Mouse (Mus musculus): ENCODE data around the gene Pdp2. TPM values are rescaled to one million over a fixed set of nuclear protein-coding genes. Genes with fewer than 3 reads are reported as not detected.

Pdp2 gene
- total RNA-seq, 2 experiments from 2014 or later, result 4.0 to 4.6 TPM

GRCm38 (mm10) chr8:104602468-104603244, 11.4 kb downstream of the Pdp2 start:
- peak; percentile 86 for DNase-seq
- peak overlapping the region; percentile 49 for H3K4me3 ChIP-seq
- H3K27ac ChIP-seq, result peak overlapping the region; percentile 69
- TF ChIP-seq CTCF (IDR thresholded peaks at IDR 0.05), result peak; percentile 99
- intact Hi-C loops (cut with DNase I), result loop anchor here (1.0 to 2.0 kb wide), 2 partner anchors 42 to 52 kb away; no protein-coding TSS in a partner anchor

- H3K27ac ChIP-seq, result peak overlapping the region; percentile 69
- intact Hi-C loops (cut with DNase I), result loop anchor here (2.0 kb wide), 1 partner anchor 52 kb away; no protein-coding TSS in a partner anchor
- peak overlapping the region; percentile 49 for H3K4me3 ChIP-seq
- DNase-seq, result no peak
- no peak for TF ChIP-seq CTCF (IDR thresholded peaks at IDR 0.05)
Measured at GRCm38 (mm10) chr8:104603245-104603593, 12.0 kb downstream of the Pdp2 start.

DNA sequence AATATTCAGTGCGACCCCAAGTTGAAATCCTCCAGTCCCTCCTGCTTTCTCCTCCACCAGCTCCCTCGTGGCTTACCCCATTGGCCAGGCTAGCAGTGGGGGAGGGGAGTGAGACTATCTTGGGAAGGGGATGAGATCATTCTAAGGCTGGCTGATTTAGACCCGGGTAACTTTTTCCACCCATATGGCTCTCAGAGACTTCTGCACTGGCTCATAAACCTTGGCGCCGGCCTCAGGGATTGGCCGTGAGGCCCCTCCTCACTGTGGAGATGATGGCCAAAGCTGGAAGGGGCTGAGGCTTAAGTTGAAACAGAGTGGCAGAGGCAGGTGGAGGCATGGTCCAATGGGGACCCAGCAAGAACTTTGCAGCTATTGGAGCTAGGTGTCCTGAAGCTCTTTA, 15.1 kb downstream of the Pdp2 start:
- no peak for TF ChIP-seq CTCF (IDR thresholded peaks at IDR 0.05)
- Histone ChIP-seq H3K4me3 (no peak overlapping the region), H3K27ac (peak overlapping the region; percentile 36)
- DNase-seq, result peak; percentile 56
- intact Hi-C loops (cut with DNase I), result no loop called here

GRCm38 (mm10) chr8:104607944-104608343, 16.7 kb downstream of the Pdp2 start:
- intact Hi-C loops (cut with DNase I), result no loop called here
- peak; percentile 94 for DNase-seq
- H3K4me3 ChIP-seq, result no peak overlapping the region
- TF ChIP-seq CTCF (IDR thresholded peaks at IDR 0.05), result peak; percentile 10; the same call in 1 of the 2 replicates
- H3K27ac ChIP-seq, result peak overlapping the region; percentile 68

GRCm38 (mm10) chr8:104609222-104609621, 18.0 kb downstream of the Pdp2 start:
- DNase-seq, result peak; percentile 87

GRCm38 (mm10) chr8:104610185-104610766, 19.0 kb downstream of the Pdp2 start:
- no peak for TF ChIP-seq CTCF (IDR thresholded peaks at IDR 0.05)
- DNase-seq, result peak; percentile 56
- no peak overlapping the region for H3K4me3 ChIP-seq
- H3K27ac ChIP-seq, result peak overlapping the region; percentile 68
- intact Hi-C loops (cut with DNase I), result no loop called here

More at GRCm38 (mm10) chr8:104609222-104609621, 18.0 kb downstream of the Pdp2 start:
- no peak overlapping the region for H3K4me3 ChIP-seq
- peak overlapping the region; percentile 68 for H3K27ac ChIP-seq
- intact Hi-C loops (cut with DNase I), result no loop called here
- TF ChIP-seq CTCF (IDR thresholded peaks at IDR 0.05), result no peak

DNA sequence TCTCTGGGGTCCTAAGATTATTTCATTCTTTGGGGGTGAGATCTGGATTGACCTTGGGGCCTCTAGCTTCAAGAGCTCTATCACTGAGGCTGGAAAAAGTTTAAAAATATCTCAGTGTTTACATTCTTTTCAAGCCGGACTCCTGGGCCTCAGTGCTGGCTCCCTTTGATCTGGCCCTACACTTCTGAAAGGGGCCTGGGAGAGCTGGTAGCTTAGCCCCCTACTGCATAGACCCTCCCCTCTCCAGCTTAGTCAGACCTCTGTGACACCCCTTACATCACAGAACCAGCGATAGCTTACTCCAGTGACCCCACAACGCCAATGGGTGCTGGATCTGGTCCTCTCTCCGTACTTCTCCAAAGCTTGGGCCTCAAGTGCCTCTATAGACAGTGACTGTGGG, 20.4 kb downstream of the Pdp2 start:
- intact Hi-C loops (cut with DNase I), result no loop called here
- DNase-seq, result no peak
- Histone ChIP-seq H3K4me3 (no peak overlapping the region), H3K27ac (peak overlapping the region; percentile 68)
- TF ChIP-seq CTCF (IDR thresholded peaks at IDR 0.05), result no peak

DNA sequence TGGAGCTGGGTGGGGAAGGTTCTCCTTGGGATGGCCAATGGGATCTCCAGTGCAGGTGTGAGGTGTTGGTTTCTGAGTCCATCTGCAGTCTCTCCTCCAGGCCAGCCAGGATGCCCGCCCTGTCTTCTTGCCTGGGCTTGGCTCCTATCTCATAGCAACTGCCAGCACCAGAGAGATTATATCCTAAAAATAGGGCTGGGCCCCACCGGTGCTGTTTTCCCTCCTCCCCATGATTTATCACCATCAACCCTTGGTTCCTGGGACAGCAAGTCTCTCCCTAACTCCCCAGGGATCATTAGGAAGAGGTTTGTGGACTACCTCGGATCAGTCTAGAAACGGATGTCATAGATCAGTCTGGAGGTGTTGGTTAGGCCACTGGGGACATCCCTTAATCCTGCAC, 21.9 kb downstream of the Pdp2 start:
- no peak overlapping the region for H3K4me3 ChIP-seq
- intact Hi-C loops (cut with DNase I), result no loop called here
- H3K27ac ChIP-seq, result peak overlapping the region; percentile 51
- DNase-seq, result peak; percentile 65
- no peak for TF ChIP-seq CTCF (IDR thresholded peaks at IDR 0.05)

- DNase-seq, result no peak
- H3K4me3 ChIP-seq, result no peak overlapping the region
- no peak for TF ChIP-seq CTCF (IDR thresholded peaks at IDR 0.05)
- H3K27ac ChIP-seq, result no peak overlapping the region
- intact Hi-C loops (cut with DNase I), result no loop called here
Measured at GRCm38 (mm10) chr8:104620765-104621164, 29.5 kb downstream of the Pdp2 start.

GRCm38 (mm10) chr8:104624161-104624560, 32.9 kb downstream of the Pdp2 start, which contains the start of gene Cdh16:
Gene Cdh16, minus strand, starts transcription at chr8:104624396.
- no peak for DNase-seq
- intact Hi-C loops (cut with DNase I), result no loop called here
- no peak within 1 kb of the TSS for H3K4me3 ChIP-seq
- no peak within 1 kb of the TSS for H3K27ac ChIP-seq
- no peak for TF ChIP-seq CTCF (IDR thresholded peaks at IDR 0.05)

DNA sequence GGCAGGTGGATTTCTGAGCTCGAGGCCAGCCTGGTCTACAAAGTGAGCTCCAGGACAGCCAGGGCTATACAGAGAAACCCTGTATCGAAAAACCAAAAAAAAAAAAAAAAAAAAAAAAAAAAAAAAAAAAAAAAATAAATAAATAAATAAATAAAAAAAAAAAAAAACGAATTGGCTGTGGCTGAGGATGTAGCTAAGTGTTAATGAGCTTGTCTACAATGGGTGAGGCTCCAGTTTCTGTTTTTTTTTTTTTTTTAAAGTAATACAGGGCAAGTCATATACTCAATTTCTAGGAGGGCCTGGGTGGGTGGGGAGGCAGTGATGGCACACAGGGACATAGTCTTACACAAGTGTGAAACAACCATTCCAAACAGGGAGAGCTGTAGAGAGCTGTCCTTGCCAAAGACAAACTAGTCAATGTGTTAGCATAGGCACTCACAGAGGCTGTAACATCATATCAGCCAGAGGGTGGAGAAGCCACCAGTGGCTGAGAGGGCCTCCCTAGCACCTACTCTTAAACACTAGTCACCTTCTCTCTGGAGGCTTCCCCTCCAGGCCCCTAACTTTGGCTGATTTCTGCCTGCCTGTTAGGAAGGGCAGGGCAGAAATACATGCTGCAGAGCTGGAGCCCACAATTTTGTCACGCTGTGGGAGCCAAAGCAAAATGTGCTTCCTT, 36.0 kb downstream of the Pdp2 start:
- intact Hi-C loops (cut with DNase I), result no loop called here
- H3K4me3 ChIP-seq, result no peak overlapping the region
- no peak overlapping the region for H3K27ac ChIP-seq
- no peak for TF ChIP-seq CTCF (IDR thresholded peaks at IDR 0.05)
- no peak for DNase-seq

DNA sequence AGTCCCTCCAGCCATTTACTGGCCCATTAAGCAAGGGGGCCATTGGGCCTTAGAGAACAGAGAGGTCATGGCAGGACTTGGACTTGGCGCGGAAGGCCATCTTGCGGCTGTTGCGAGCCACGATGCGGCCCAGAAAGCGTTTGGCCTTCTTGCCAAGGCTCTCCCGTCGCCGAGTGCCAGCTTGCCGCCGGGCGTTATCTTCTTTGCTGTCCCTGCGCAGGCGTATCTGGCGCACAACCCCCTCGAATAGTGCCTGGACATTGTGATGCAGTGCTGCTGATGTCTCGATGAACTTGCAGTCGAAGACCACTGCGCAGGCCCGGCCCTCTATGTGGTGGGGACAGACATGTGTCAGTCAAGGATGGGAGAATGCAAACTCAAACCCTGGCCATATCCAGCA, 37.2 kb downstream of the Pdp2 start:
- intact Hi-C loops (cut with DNase I), result no loop called here
- Histone ChIP-seq H3K27ac (peak overlapping the region; percentile 75), H3K4me3 (no peak overlapping the region)
- TF ChIP-seq CTCF (IDR thresholded peaks at IDR 0.05), result no peak
- DNase-seq, result no peak
